Mouse (Mus musculus) adrenal gland (tissue): ENCODE measurements around the gene Zfp462.
"Not testable (repeated sequence)": the region's sequence is repeated elsewhere in the genome, so short reads cannot be mapped to it uniquely, and the experiment has no call there.

Source experiments
- intact Hi-C: fragments of 180-260 bp; cut with DNase I; formaldehyde crosslinking; loops from one replicate; pipeline ENCODE4 v1.15.1; 2025
- long read RNA-seq, 2 experiments: library from polyadenylated mRNA; unstranded; transcript quantifications; one replicate each; pipeline ENCODE4 v2.0.0; 2020; ENCODE audit warnings: borderline replicate concordance in 1 of 2; ENCODE audit not compliant: insufficient replicate concordance in 1 of 2

Gene Zfp462
- long read RNA-seq, experiment 1: 0 reads
- long read RNA-seq, experiment 2, partial matches to known transcripts: 1 of 5 reads
- long read RNA-seq, experiment 2, other reads (novel, unspliced or antisense): 4 of 5 reads

GRCm38 (mm10) chr4:54944921-54945430, at the start of gene Zfp462:
Gene Zfp462, plus strand, starts transcription at chr4:54945048.
- intact Hi-C loops: loop anchor here (5.0 kb wide), 1 partner anchor 62 kb away; no protein-coding TSS in a partner anchor

- intact Hi-C loops: no loop called here
These were observed 48.8 kb upstream of the Zfp462 start for GRCm38 (mm10) chr4:54896017-54896416.

- intact Hi-C loops: no loop called here
These were observed 40.2 kb upstream of the Zfp462 start for GRCm38 (mm10) chr4:54904641-54905040.

GRCm38 (mm10) chr4:54905399-54905953, 39.4 kb upstream of the Zfp462 start:
- intact Hi-C loops: no loop called here

- intact Hi-C loops: no loop called here
These were observed 34.5 kb upstream of the Zfp462 start for GRCm38 (mm10) chr4:54910300-54910699.

- intact Hi-C loops: no loop called here
These were observed 26.6 kb upstream of the Zfp462 start for GRCm38 (mm10) chr4:54918276-54918675.

- intact Hi-C loops: no loop called here
These were observed 21.5 kb upstream of the Zfp462 start for GRCm38 (mm10) chr4:54923386-54923785.

- intact Hi-C loops: no loop called here
These were observed 20.5 kb upstream of the Zfp462 start for GRCm38 (mm10) chr4:54924306-54924705.

- intact Hi-C loops: not testable (repeated sequence)
These were observed 18.4 kb upstream of the Zfp462 start for GRCm38 (mm10) chr4:54926456-54926855.

GRCm38 (mm10) chr4:54927321-54928062, 17.4 kb upstream of the Zfp462 start:
- intact Hi-C loops: not testable (repeated sequence)

- intact Hi-C loops: no loop called here
These were observed 15.2 kb upstream of the Zfp462 start for GRCm38 (mm10) chr4:54929686-54930085.

GRCm38 (mm10) chr4:54932668-54933067, 12.2 kb upstream of the Zfp462 start:
- intact Hi-C loops: no loop called here

GRCm38 (mm10) chr4:54937161-54937560, 7.7 kb upstream of the Zfp462 start:
- intact Hi-C loops: no loop called here

- intact Hi-C loops: loop anchor here (5.0 kb wide), 1 partner anchor 61 kb away; no protein-coding TSS in a partner anchor
These were observed 976 bp downstream of the Zfp462 start for GRCm38 (mm10) chr4:54945603-54946445.

GRCm38 (mm10) chr4:54946662-54947055, 1.8 kb downstream of the Zfp462 start:
- intact Hi-C loops: loop anchor here (5.0 kb wide), 1 partner anchor 61 kb away; no protein-coding TSS in a partner anchor

- intact Hi-C loops: loop anchor here (5.0 kb wide), 1 partner anchor 60 kb away; no protein-coding TSS in a partner anchor
These were observed 2.5 kb downstream of the Zfp462 start for GRCm38 (mm10) chr4:54947056-54947990.

- intact Hi-C loops: loop anchor here (5.0 kb wide), 1 partner anchor 59 kb away; no protein-coding TSS in a partner anchor
These were observed 3.3 kb downstream of the Zfp462 start for GRCm38 (mm10) chr4:54947991-54948615.

GRCm38 (mm10) chr4:54948616-54949560, 4.0 kb downstream of the Zfp462 start:
- intact Hi-C loops: loop anchor here (5.0 kb wide), 1 partner anchor 58 kb away; no protein-coding TSS in a partner anchor
